In the genomic region with DNA sequence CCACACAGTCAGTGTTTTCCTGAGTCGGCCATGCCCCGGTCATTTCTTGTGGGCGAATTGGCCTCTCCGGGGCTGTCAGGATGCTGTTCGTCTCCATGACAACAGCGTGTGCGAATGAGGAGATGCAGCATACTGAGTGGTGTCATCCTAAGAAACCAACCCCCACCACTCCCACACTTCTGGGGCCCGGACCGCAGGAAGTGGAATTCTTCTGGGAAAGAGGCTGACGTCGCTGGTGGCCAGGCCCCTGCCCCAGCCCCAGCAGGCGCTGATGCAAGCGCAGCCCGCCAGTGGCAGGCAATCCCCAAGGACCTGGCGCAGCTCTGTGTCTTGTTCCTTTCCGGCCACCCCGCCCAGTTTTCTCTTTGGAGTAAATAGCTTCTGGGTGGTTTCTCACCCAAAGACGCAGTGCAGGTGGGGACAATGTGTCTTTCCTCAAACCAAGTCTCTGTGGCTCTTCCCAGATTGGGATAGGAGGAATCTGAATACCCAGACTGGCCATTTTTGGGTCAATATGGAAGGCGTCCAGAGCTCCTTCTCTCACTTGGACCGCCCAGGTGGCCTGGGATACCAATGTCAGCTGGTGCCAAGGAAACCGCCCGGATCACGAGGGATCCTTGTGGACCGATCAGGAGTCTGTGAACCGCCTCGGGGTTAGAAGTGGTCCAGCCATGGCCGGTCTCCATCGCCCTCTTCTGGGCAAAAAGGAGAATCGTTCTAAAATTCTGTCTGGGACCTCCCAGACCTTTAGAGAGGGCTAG, we compare ENCODE assay signal across 8 mouse cellular contexts. TPM values are rescaled to one million over a fixed set of nuclear protein-coding genes. Genes with fewer than 3 reads are reported as not detected.
DNase-seq lines count a peak whose midpoint lies in the region; ATAC-seq and TF ChIP-seq lines count a peak whose summit lies in the region.

No protein-coding gene starts in this region.

- no peaks in the 10 kb centered on the region for H3K79me2 ChIP-seq in C2C12 (ENCODE audit: control insufficient read depth, insufficient read depth)

- ATAC-seq in erythroblast, adult 5-6 weeks (replicated peaks; ENCODE audit: low FRiP score, poor library complexity, severe bottlenecking), result peak; percentile 61; the same call in 1 of the 2 replicates
- peak; percentile 81 for ATAC-seq in heart, embryonic 12.5 days (ENCODE audit: insufficient number of reproducible peaks, low FRiP score)
- ATAC-seq in kidney, embryonic 15.5 days (replicated peaks; ENCODE audit: low FRiP score), result peak; percentile 86
- ATAC-seq in limb, embryonic 14.5 days (ENCODE audit: low FRiP score, low read depth), result peak; percentile 85
- ATAC-seq in midbrain, embryonic 16.5 days, result peak; percentile 96

- H3K27me3 ChIP-seq in C2C12 (ENCODE audit: control insufficient read depth, insufficient read depth, insufficient read length), result no peaks in the 10 kb centered on the region
- H3K27me3 ChIP-seq in heart, embryonic 12.5 days (replicated peaks), result no peaks in the 10 kb centered on the region
- H3K27me3 ChIP-seq in kidney, embryonic 15.5 days, result peaks cover 19% of the 10 kb centered on the region; the same call in 1 of the 2 replicates
- no peaks in the 10 kb centered on the region for H3K27me3 ChIP-seq in limb, embryonic 14.5 days (ENCODE audit: control insufficient read depth, insufficient read depth, low read length)
- no peaks in the 10 kb centered on the region for H3K27me3 ChIP-seq in midbrain, embryonic 16.5 days (ENCODE audit: control insufficient read depth, insufficient read depth, low read depth, low read length)

- no peak overlapping the region for H3ac ChIP-seq in C2C12 (ENCODE audit: control insufficient read depth, insufficient read length, low read depth)

- H3K4me3 ChIP-seq in C2C12 (ENCODE audit: insufficient read depth, poor library complexity, severe bottlenecking), result no peak overlapping the region
- H3K4me3 ChIP-seq in bone marrow macrophage, adult 2 months (ENCODE audit: insufficient read depth, low read length), result peak overlapping the region; percentile 45
- peak overlapping the region; percentile 43 for H3K4me3 ChIP-seq in heart, embryonic 12.5 days
- peak overlapping the region; percentile 42 for H3K4me3 ChIP-seq in kidney, embryonic 15.5 days (replicated peaks)
- H3K4me3 ChIP-seq in limb, embryonic 14.5 days (replicated peaks; ENCODE audit: low read length), result peak overlapping the region; percentile 28
- peak overlapping the region; percentile 55 for H3K4me3 ChIP-seq in midbrain, embryonic 16.5 days (ENCODE audit: low read depth, low read length)

- no peaks in the 10 kb centered on the region for H3K79me3 ChIP-seq in C2C12 (ENCODE audit: low read depth)

- H3K27ac ChIP-seq in bone marrow macrophage, adult 2 months (ENCODE audit: insufficient read depth, low read depth, low read length), result no peak overlapping the region
- H3K27ac ChIP-seq in heart, embryonic 12.5 days (ENCODE audit: poor library complexity, severe bottlenecking), result no peak overlapping the region
- H3K27ac ChIP-seq in kidney, embryonic 15.5 days, result no peak overlapping the region
- no peak overlapping the region for H3K27ac ChIP-seq in limb, embryonic 14.5 days (replicated peaks; ENCODE audit: low read depth, low read length)
- H3K27ac ChIP-seq in midbrain, embryonic 16.5 days (ENCODE audit: low read length), result peak overlapping the region; percentile 81

- TF ChIP-seq CTCF in C2C12 (IDR thresholded peaks at IDR 0.05; ENCODE audit: control insufficient read depth, insufficient read depth, insufficient read length), result peak; percentile 37
- TF ChIP-seq CTCF in bone marrow macrophage, adult 2 months (IDR thresholded peaks at IDR 0.05; ENCODE audit: low read depth, low read length), result peak; percentile 97

- no peak for TF ChIP-seq POLR2A in bone marrow macrophage, adult 2 months (IDR thresholded peaks at IDR 0.05; ENCODE audit: borderline replicate concordance, low read depth, low read length)
- no peak for TF ChIP-seq POLR2A in limb, embryonic 14.5 days (IDR thresholded peaks at IDR 0.05; ENCODE audit: borderline replicate concordance, extremely low read depth, insufficient read depth, insufficient read length)

- H3K4me2 ChIP-seq in heart, embryonic 12.5 days, result peak overlapping the region; percentile 93
- peak overlapping the region; percentile 80 for H3K4me2 ChIP-seq in kidney, embryonic 15.5 days
- peak overlapping the region; percentile 73 for H3K4me2 ChIP-seq in limb, embryonic 14.5 days (replicated peaks; ENCODE audit: low read depth, low read length, severe bottlenecking)
- H3K4me2 ChIP-seq in midbrain, embryonic 16.5 days (ENCODE audit: low read length), result peak overlapping the region; percentile 88

- under 1% methylated on average over 29 of the region's 29 CpGs for WGBS in heart, embryonic 12.5 days
- WGBS in kidney, embryonic 15.5 days, result under 1% methylated on average over 29 of the region's 29 CpGs
- 2% methylated on average over 29 of the region's 29 CpGs for WGBS in limb, embryonic 14.5 days
- WGBS in midbrain, embryonic 16.5 days, result under 1% methylated on average over 29 of the region's 29 CpGs

- H3K4me1 ChIP-seq in bone marrow macrophage, adult 2 months (ENCODE audit: control insufficient read depth, insufficient read depth, low read length), result peaks cover 11% of the 10 kb centered on the region
- peaks cover 9% of the 10 kb centered on the region for H3K4me1 ChIP-seq in heart, embryonic 12.5 days (replicated peaks)
- peaks cover 16% of the 10 kb centered on the region for H3K4me1 ChIP-seq in kidney, embryonic 15.5 days
- 0 out of 2 replicates have a peak, but pooled peaks cover 6% of the 10 kb centered on the region for H3K4me1 ChIP-seq in limb, embryonic 14.5 days (ENCODE audit: control insufficient read depth, insufficient read depth, low read length)
- H3K4me1 ChIP-seq in midbrain, embryonic 16.5 days (ENCODE audit: control insufficient read depth, insufficient read depth, low read length), result peaks cover 6% of the 10 kb centered on the region; the same call in 1 of the 2 replicates

- peak; percentile 75 for DNase-seq in limb, embryonic 14.5 days (ENCODE audit: low spot score)
- DNase-seq in spleen, postnatal 4 days (ENCODE audit: low spot score in 2 of 2), result peak; percentile 34 to 73

- H3K9ac ChIP-seq in heart, embryonic 12.5 days, result peak overlapping the region; percentile 67
- peak overlapping the region; percentile 39 for H3K9ac ChIP-seq in kidney, embryonic 15.5 days
- peak overlapping the region; percentile 13; the same call in 1 of the 2 replicates for H3K9ac ChIP-seq in limb, embryonic 14.5 days (ENCODE audit: low read depth, low read length, severe bottlenecking)
- peak overlapping the region; percentile 77 for H3K9ac ChIP-seq in midbrain, embryonic 16.5 days (ENCODE audit: low read depth, low read length)

- no peaks in the 10 kb centered on the region for H3K36me3 ChIP-seq in C2C12 (ENCODE audit: control insufficient read depth, insufficient read depth)
- H3K36me3 ChIP-seq in heart, embryonic 12.5 days, result no peaks in the 10 kb centered on the region
- no peaks in the 10 kb centered on the region for H3K36me3 ChIP-seq in kidney, embryonic 15.5 days
- H3K36me3 ChIP-seq in limb, embryonic 14.5 days (ENCODE audit: control insufficient read depth, insufficient read depth, low read length), result no peaks in the 10 kb centered on the region
- no peaks in the 10 kb centered on the region for H3K36me3 ChIP-seq in midbrain, embryonic 16.5 days (ENCODE audit: control insufficient read depth, insufficient read depth, low read length)

- no peaks in the 10 kb centered on the region for H3K9me3 ChIP-seq in heart, embryonic 12.5 days (replicated peaks)
- no peaks in the 10 kb centered on the region for H3K9me3 ChIP-seq in kidney, embryonic 15.5 days (replicated peaks)
- H3K9me3 ChIP-seq in limb, embryonic 14.5 days (ENCODE audit: control insufficient read depth, low read length), result no peaks in the 10 kb centered on the region
- H3K9me3 ChIP-seq in midbrain, embryonic 16.5 days (replicated peaks; ENCODE audit: control insufficient read depth, low read length, poor library complexity, severe bottlenecking), result no peaks in the 10 kb centered on the region

TF ChIP-seq in C2C12, 6 proteins besides CTCF, POLR2A, EP300 and RAD21:
- peak; percentile 68 for TF ChIP-seq CEBPB (IDR thresholded peaks at IDR 0.05; ENCODE audit: low read depth)
- TF ChIP-seq MAX (IDR thresholded peaks at IDR 0.05), result peak; percentile 18
- TF ChIP-seq USF1 (IDR thresholded peaks at IDR 0.05; ENCODE audit: low read depth), result no peak
- no peak for TF ChIP-seq FOSL1 (IDR thresholded peaks at IDR 0.05; ENCODE audit: insufficient read depth, low read length, poor library complexity, severe bottlenecking)

RNA-seq across cellular contexts. Expression of gene Bhlhe40, which starts 49.2 kb away (rescaled TPM):
- polyA plus RNA-seq in C2C12 (2012; fragmentation: generic; extraction: Trizol), result 15.3 TPM
- polyA plus RNA-seq in bone marrow macrophage, adult 2 months (2012; ENCODE audit: insufficient read depth, insufficient read length, missing spikeins), result 1.5 and 2.0 TPM in 2 replicates
- total RNA-seq in erythroblast, adult 5-6 weeks (2015; ENCODE audit: low replicate concordance), result 3.3 and 8.6 TPM in 2 replicates
- total RNA-seq in erythroblast, adult 5-6 weeks (2017; ENCODE audit: low replicate concordance), result 2.9 and 11.7 TPM in 2 replicates
- 22.4 and 23.8 TPM in 2 replicates for polyA plus RNA-seq in heart, embryonic 12.5 days (2016; fragmentation: Nextera tagmentation; extraction: Ambion mirVana)
- polyA plus RNA-seq in kidney, embryonic 15.5 days (2015; fragmentation: Nextera tagmentation; extraction: Ambion mirVana), result 15.9 and 16.0 TPM in 2 replicates
- polyA plus RNA-seq in limb, embryonic 14.5 days (2012; rRNA removed), result 10.8 and 11.9 TPM in 2 replicates
- 27.6 and 31.7 TPM in 2 replicates for polyA plus RNA-seq in limb, embryonic 14.5 days (2014; fragmentation: Nextera tagmentation; extraction: Ambion mirVana)
- 6.6 and 7.8 TPM in 2 replicates for polyA plus RNA-seq in midbrain, embryonic 16.5 days (2015; fragmentation: Nextera tagmentation; extraction: Ambion mirVana)

Comparison
In these comparisons a context has a peak if more than half of its experiments do, and no peak if none do; other contexts are left out.
1. H3K9ac ChIP-seq: peak in every context shown above with its lines; median percentile 77 in midbrain, embryonic 16.5 days; 67 in heart, embryonic 12.5 days; 39 in kidney, embryonic 15.5 days; 13 in limb, embryonic 14.5 days.